Mouse (Mus musculus): ENCODE results near the gene Abcc8. TPM values are rescaled to one million over a fixed set of nuclear protein-coding genes. Genes with fewer than 3 reads are reported as not detected.

The Abcc8 gene
- polyA plus RNA-seq, 1 experiment from 2014 or later = 3.9 TPM

GRCm38 (mm10) chr7:46098221-46098918 is 81.5 kb downstream of the Abcc8 start:
- 41% methylated on average over 19 of the region's 19 CpGs for WGBS
- H3K36me3 ChIP-seq = 0 out of 2 replicates have a peak, but pooled peaks cover 4% of the 10 kb centered on the region
- H3K27me3 ChIP-seq (ENCODE audit: insufficient read depth, poor library complexity, severe bottlenecking) = peaks cover 53% of the 10 kb centered on the region
- peaks cover 52% of the 10 kb centered on the region for H3K4me1 ChIP-seq
- no peaks in the 10 kb centered on the region for H3K9me3 ChIP-seq
- DNase-seq (ENCODE audit: low spot score) = peak; percentile 90
- H3K27ac ChIP-seq = peak overlapping the region; percentile 95
- peak overlapping the region; percentile 70 for H3K4me3 ChIP-seq

GRCm38 (mm10) chr7:46097319-46097783 is 82.5 kb downstream of the Abcc8 start:
- 0 out of 2 replicates have a peak, but pooled peaks cover 4% of the 10 kb centered on the region for H3K36me3 ChIP-seq
- peaks cover 51% of the 10 kb centered on the region for H3K27me3 ChIP-seq (ENCODE audit: insufficient read depth, poor library complexity, severe bottlenecking)
- 30% methylated on average over 4 of the region's 4 CpGs for WGBS
- H3K9me3 ChIP-seq = no peaks in the 10 kb centered on the region
- DNase-seq (ENCODE audit: low spot score) = no peak
- peak overlapping the region; percentile 95 for H3K27ac ChIP-seq
- peak overlapping the region; percentile 70 for H3K4me3 ChIP-seq
- peaks cover 52% of the 10 kb centered on the region for H3K4me1 ChIP-seq

- H3K4me3 ChIP-seq = peak overlapping the region; percentile 70; the same call in 1 of the 2 replicates
- 2% methylated on average over 4 of the region's 4 CpGs for WGBS
- H3K9me3 ChIP-seq = no peaks in the 10 kb centered on the region
- peak; percentile 85 for DNase-seq (ENCODE audit: low spot score)
- 0 out of 2 replicates have a peak, but pooled peaks cover 4% of the 10 kb centered on the region for H3K36me3 ChIP-seq
- H3K27me3 ChIP-seq (ENCODE audit: insufficient read depth, poor library complexity, severe bottlenecking) = peaks cover 55% of the 10 kb centered on the region
- H3K27ac ChIP-seq = peak overlapping the region; percentile 95; the same call in 1 of the 2 replicates
- peaks cover 52% of the 10 kb centered on the region for H3K4me1 ChIP-seq
Observed at GRCm38 (mm10) chr7:46096136-46096535, 83.7 kb downstream of the Abcc8 start.

GRCm38 (mm10) chr7:46092803-46093202 is 87.0 kb downstream of the Abcc8 start:
- DNase-seq (ENCODE audit: low spot score) = no peak
- H3K36me3 ChIP-seq = no peaks in the 10 kb centered on the region
- no peaks in the 10 kb centered on the region; the same call in 1 of the 2 replicates for H3K9me3 ChIP-seq
- H3K4me1 ChIP-seq = peaks cover 20% of the 10 kb centered on the region
- WGBS = 55% methylated on average over 8 of the region's 8 CpGs
- H3K27me3 ChIP-seq (ENCODE audit: insufficient read depth, poor library complexity, severe bottlenecking) = peaks cover 29% of the 10 kb centered on the region; the same call in 1 of the 2 replicates
- no peak overlapping the region for H3K4me3 ChIP-seq
- no peak overlapping the region for H3K27ac ChIP-seq

- H3K27me3 ChIP-seq (ENCODE audit: insufficient read depth, poor library complexity, severe bottlenecking) = peaks cover 12% of the 10 kb centered on the region; the same call in 1 of the 2 replicates
- H3K9me3 ChIP-seq = no peaks in the 10 kb centered on the region; the same call in 1 of the 2 replicates
- peaks cover 16% of the 10 kb centered on the region for H3K36me3 ChIP-seq
- peaks cover 16% of the 10 kb centered on the region for H3K4me1 ChIP-seq
- no peak overlapping the region for H3K27ac ChIP-seq
- H3K4me3 ChIP-seq = no peak overlapping the region
- 88% methylated on average over 6 of the region's 6 CpGs for WGBS
- no peak for DNase-seq (ENCODE audit: low spot score)
Observed at GRCm38 (mm10) chr7:46088241-46088640, 91.6 kb downstream of the Abcc8 start.

GRCm38 (mm10) chr7:46086378-46086777 is 93.5 kb downstream of the Abcc8 start:
- Histone ChIP-seq H3K27ac (no peak overlapping the region), H3K4me3 (no peak overlapping the region), H3K27me3 (ENCODE audit: insufficient read depth, poor library complexity, severe bottlenecking) (no peaks in the 10 kb centered on the region), H3K9me3 (no peaks in the 10 kb centered on the region; the same call in 1 of the 2 replicates), H3K4me1 (peaks cover 26% of the 10 kb centered on the region), H3K36me3 (peaks cover 34% of the 10 kb centered on the region)
- 89% methylated on average over 6 of the region's 6 CpGs for WGBS
- no peak for DNase-seq (ENCODE audit: low spot score)

GRCm38 (mm10) chr7:46084839-46085513 is 94.9 kb downstream of the Abcc8 start:
- Histone ChIP-seq H3K9me3 (no peaks in the 10 kb centered on the region; the same call in 1 of the 2 replicates), H3K36me3 (peaks cover 48% of the 10 kb centered on the region), H3K27ac (peak overlapping the region; percentile 42; the same call in 1 of the 2 replicates), H3K4me1 (peaks cover 30% of the 10 kb centered on the region), H3K4me3 (no peak overlapping the region), H3K27me3 (ENCODE audit: insufficient read depth, poor library complexity, severe bottlenecking) (no peaks in the 10 kb centered on the region)
- 69% methylated on average over 16 of the region's 16 CpGs for WGBS
- DNase-seq (ENCODE audit: low spot score) = no peak

- no peaks in the 10 kb centered on the region; the same call in 1 of the 2 replicates for H3K9me3 ChIP-seq
- H3K4me1 ChIP-seq = peaks cover 30% of the 10 kb centered on the region
- no peaks in the 10 kb centered on the region for H3K27me3 ChIP-seq (ENCODE audit: insufficient read depth, poor library complexity, severe bottlenecking)
- 87% methylated on average over 10 of the region's 10 CpGs for WGBS
- no peak for DNase-seq (ENCODE audit: low spot score)
- H3K27ac ChIP-seq = no peak overlapping the region
- H3K4me3 ChIP-seq = no peak overlapping the region
- peaks cover 57% of the 10 kb centered on the region for H3K36me3 ChIP-seq
Observed at GRCm38 (mm10) chr7:46084024-46084423, 95.8 kb downstream of the Abcc8 start.

GRCm38 (mm10) chr7:46077675-46078074 is 102.2 kb downstream of the Abcc8 start:
- Histone ChIP-seq H3K4me3 (no peak overlapping the region), H3K9me3 (no peaks in the 10 kb centered on the region), H3K36me3 (peaks cover 95% of the 10 kb centered on the region), H3K27me3 (ENCODE audit: insufficient read depth, poor library complexity, severe bottlenecking) (no peaks in the 10 kb centered on the region), H3K4me1 (peaks cover 9% of the 10 kb centered on the region; the same call in 1 of the 2 replicates), H3K27ac (no peak overlapping the region)
- DNase-seq (ENCODE audit: low spot score) = no peak
- 91% methylated on average over 12 of the region's 12 CpGs for WGBS

- Histone ChIP-seq H3K9me3 (no peaks in the 10 kb centered on the region), H3K4me1 (0 out of 2 replicates have a peak, but pooled peaks cover 4% of the 10 kb centered on the region), H3K27me3 (ENCODE audit: insufficient read depth, poor library complexity, severe bottlenecking) (no peaks in the 10 kb centered on the region), H3K27ac (no peak overlapping the region), H3K4me3 (no peak overlapping the region), H3K36me3 (peaks cover 95% of the 10 kb centered on the region)
- DNase-seq (ENCODE audit: low spot score) = no peak
- 85% methylated on average over 7 of the region's 7 CpGs for WGBS
Observed at GRCm38 (mm10) chr7:46076844-46077243, 103.0 kb downstream of the Abcc8 start.

- peaks cover 92% of the 10 kb centered on the region for H3K36me3 ChIP-seq
- H3K4me3 ChIP-seq = no peak overlapping the region
- H3K27ac ChIP-seq = no peak overlapping the region
- no peaks in the 10 kb centered on the region for H3K27me3 ChIP-seq (ENCODE audit: insufficient read depth, poor library complexity, severe bottlenecking)
- H3K4me1 ChIP-seq = 0 out of 2 replicates have a peak, but pooled peaks cover 3% of the 10 kb centered on the region
- no peaks in the 10 kb centered on the region for H3K9me3 ChIP-seq
- DNase-seq (ENCODE audit: low spot score) = no peak
- WGBS = 95% methylated on average over 8 of the region's 8 CpGs
Observed at GRCm38 (mm10) chr7:46068831-46069230, 111.0 kb downstream of the Abcc8 start.

- H3K27me3 ChIP-seq (ENCODE audit: insufficient read depth, poor library complexity, severe bottlenecking) = no peaks in the 10 kb centered on the region
- DNase-seq (ENCODE audit: low spot score) = no peak
- no peak overlapping the region for H3K4me3 ChIP-seq
- 95% methylated on average over 6 of the region's 6 CpGs for WGBS
- no peak overlapping the region for H3K27ac ChIP-seq
- peaks cover 92% of the 10 kb centered on the region for H3K36me3 ChIP-seq
- 0 out of 2 replicates have a peak, but pooled peaks cover 6% of the 10 kb centered on the region for H3K4me1 ChIP-seq
- no peaks in the 10 kb centered on the region for H3K9me3 ChIP-seq
Observed at GRCm38 (mm10) chr7:46063296-46063695, 116.5 kb downstream of the Abcc8 start.

GRCm38 (mm10) chr7:46061614-46062013 is 118.2 kb downstream of the Abcc8 start:
- Histone ChIP-seq H3K4me1 (0 out of 2 replicates have a peak, but pooled peaks cover 6% of the 10 kb centered on the region), H3K4me3 (no peak overlapping the region), H3K27ac (no peak overlapping the region), H3K27me3 (ENCODE audit: insufficient read depth, poor library complexity, severe bottlenecking) (no peaks in the 10 kb centered on the region), H3K9me3 (no peaks in the 10 kb centered on the region), H3K36me3 (peaks cover 94% of the 10 kb centered on the region)
- DNase-seq (ENCODE audit: low spot score) = no peak
- WGBS = 92% methylated on average over 16 of the region's 16 CpGs
